Mouse (Mus musculus) neural tube, embryonic 15.5 days (tissue): ENCODE data around the gene Pdgfd. TPM values are rescaled to one million over a fixed set of nuclear protein-coding genes. Genes with fewer than 3 reads are reported as not detected.
"Not testable (repeated sequence)": the region's sequence is repeated elsewhere in the genome, so short reads cannot be mapped to it uniquely, and the experiment has no call there.

Source experiments
- ATAC-seq: fragments of 200-750 bp; cut with Nextera tagmentation; 2 replicates; pipeline ENCODE4 v1.8.0; 2017; ENCODE audit warnings: mild to moderate bottlenecking, moderate TSS enrichment, moderate library complexity; ENCODE audit not compliant: low FRiP score
- H3K27ac ChIP-seq: fragments of 300-500 bp; sonication (generic); replicated peaks from 2 replicates; pipeline ENCODE4 v1.5.1; 2015; ENCODE audit warnings: mild to moderate bottlenecking, inconsistent platforms
- H3K27me3 ChIP-seq: fragments of 300-500 bp; sonication (generic); replicated peaks from 2 replicates; pipeline ENCODE4 v1.6.1; 2015; ENCODE audit warnings: inconsistent platforms
- H3K36me3 ChIP-seq: fragments of 300-500 bp; sonication (generic); 2 replicates; pipeline ENCODE4 v1.6.1; 2015; ENCODE audit warnings: inconsistent platforms
- H3K4me1 ChIP-seq: fragments of 300-500 bp; sonication (generic); 2 replicates; pipeline ENCODE4 v1.6.1; 2015; ENCODE audit warnings: inconsistent platforms
- H3K4me2 ChIP-seq: fragments of 300-500 bp; sonication (generic); 2 replicates; pipeline ENCODE4 v1.6.1; 2015; ENCODE audit warnings: inconsistent platforms, mild to moderate bottlenecking, moderate library complexity
- H3K4me3 ChIP-seq: fragments of 300-500 bp; sonication (generic); replicated peaks from 2 replicates; pipeline ENCODE4 v1.5.1; 2015; ENCODE audit warnings: mild to moderate bottlenecking, inconsistent platforms
- H3K9ac ChIP-seq: fragments of 300-500 bp; sonication (generic); replicated peaks from 2 replicates; pipeline ENCODE4 v1.6.1; 2015; ENCODE audit warnings: mild to moderate bottlenecking, inconsistent platforms
- H3K9me3 ChIP-seq: fragments of 300-500 bp; sonication (generic); replicated peaks from 2 replicates; pipeline ENCODE4 v1.6.1; 2016; ENCODE audit warnings: inconsistent platforms
- WGBS: fragments of 180-500 bp; shearing (Covaris S2); methylation state at CpG from one replicate; pipeline ENCODE4 v1.1.7; 2015; ENCODE audit warnings: mixed read lengths; 5-methylcytosine and 5-hydroxymethylcytosine counted together
- polyA plus RNA-seq: library from polyadenylated mRNA; unstranded; fragments of >200 nt; fragmentation: Nextera tagmentation; extraction: Ambion mirVana; gene quantifications from 2 replicates; pipeline ENCODE4 v1.2.1, GENCODE M21; 2015

Gene Pdgfd
- 3.4 and 4.8 TPM in 2 replicates for polyA plus RNA-seq

GRCm38 (mm10) chr9:6168391-6169037, at the start of gene Pdgfd:
Pdgfd (plus strand) TSS chr9:6168584.
- no peaks in the 10 kb centered on the region for H3K9me3 ChIP-seq
- no peaks in the 10 kb centered on the region for H3K27me3 ChIP-seq
- H3K4me3 ChIP-seq = peak within 1 kb of the TSS; percentile 37
- H3K36me3 ChIP-seq = no peaks in the 10 kb centered on the region
- peaks cover 9% of the 10 kb centered on the region for H3K4me1 ChIP-seq
- peak within 1 kb of the TSS; percentile 67 for H3K4me2 ChIP-seq
- WGBS = 3% methylated on average over 32 of the region's 32 CpGs
- peak within 1 kb of the TSS; percentile 23; the same call in 1 of the 2 replicates for H3K27ac ChIP-seq
- peak; percentile 91 for ATAC-seq
- H3K9ac ChIP-seq = peak within 1 kb of the TSS; percentile 15; the same call in 1 of the 2 replicates

GRCm38 (mm10) chr9:6169038-6169431, 651 bp downstream of the Pdgfd start:
- H3K36me3 ChIP-seq = no peaks in the 10 kb centered on the region
- H3K27ac ChIP-seq = no peak overlapping the region; the same call in 1 of the 2 replicates
- no peaks in the 10 kb centered on the region for H3K9me3 ChIP-seq
- ATAC-seq = peak; percentile 39
- H3K9ac ChIP-seq = no peak overlapping the region
- 48% methylated on average over 3 of the region's 3 CpGs for WGBS
- peak overlapping the region; percentile 67 for H3K4me2 ChIP-seq
- no peaks in the 10 kb centered on the region for H3K27me3 ChIP-seq
- H3K4me3 ChIP-seq = peak overlapping the region; percentile 37
- peaks cover 9% of the 10 kb centered on the region for H3K4me1 ChIP-seq

GRCm38 (mm10) chr9:6170962-6171361, 2.6 kb downstream of the Pdgfd start:
- no peak overlapping the region for H3K4me2 ChIP-seq
- no peaks in the 10 kb centered on the region for H3K9me3 ChIP-seq
- H3K36me3 ChIP-seq = no peaks in the 10 kb centered on the region
- H3K4me3 ChIP-seq = no peak overlapping the region
- 76% methylated on average over 9 of the region's 9 CpGs for WGBS
- no peak for ATAC-seq
- H3K4me1 ChIP-seq = peaks cover 9% of the 10 kb centered on the region
- no peak overlapping the region for H3K27ac ChIP-seq
- no peak overlapping the region for H3K9ac ChIP-seq
- no peaks in the 10 kb centered on the region for H3K27me3 ChIP-seq

- Histone ChIP-seq H3K36me3 (no peaks in the 10 kb centered on the region), H3K4me2 (no peak overlapping the region), H3K4me3 (no peak overlapping the region), H3K9me3 (no peaks in the 10 kb centered on the region), H3K4me1 (peaks cover 6% of the 10 kb centered on the region), H3K27me3 (no peaks in the 10 kb centered on the region), H3K9ac (no peak overlapping the region), H3K27ac (no peak overlapping the region)
- 87% methylated on average over 1 of the region's 1 CpGs for WGBS
- no peak for ATAC-seq
These were observed 4.9 kb downstream of the Pdgfd start for GRCm38 (mm10) chr9:6173276-6173675.

GRCm38 (mm10) chr9:6175731-6176130, 7.3 kb downstream of the Pdgfd start:
- 90% methylated on average over 4 of the region's 4 CpGs for WGBS
- Histone ChIP-seq H3K4me3 (no peak overlapping the region), H3K36me3 (no peaks in the 10 kb centered on the region)

GRCm38 (mm10) chr9:6182307-6182923, 14.0 kb downstream of the Pdgfd start:
- H3K27me3 ChIP-seq = no peaks in the 10 kb centered on the region
- no peak overlapping the region for H3K4me3 ChIP-seq
- H3K4me1 ChIP-seq = no peaks in the 10 kb centered on the region
- no peak overlapping the region for H3K27ac ChIP-seq
- ATAC-seq = no peak
- H3K4me2 ChIP-seq = no peak overlapping the region
- no peak overlapping the region for H3K9ac ChIP-seq
- 91% methylated on average over 3 of the region's 3 CpGs for WGBS
- H3K9me3 ChIP-seq = no peaks in the 10 kb centered on the region
- H3K36me3 ChIP-seq = no peaks in the 10 kb centered on the region

More at GRCm38 (mm10) chr9:6175731-6176130, 7.3 kb downstream of the Pdgfd start:
- no peak overlapping the region for H3K9ac ChIP-seq
- H3K27me3 ChIP-seq = no peaks in the 10 kb centered on the region
- H3K9me3 ChIP-seq = no peaks in the 10 kb centered on the region
- H3K27ac ChIP-seq = no peak overlapping the region
- no peak for ATAC-seq
- H3K4me1 ChIP-seq = no peaks in the 10 kb centered on the region
- H3K4me2 ChIP-seq = no peak overlapping the region

GRCm38 (mm10) chr9:6187955-6188354, 19.6 kb downstream of the Pdgfd start:
- H3K36me3 ChIP-seq = no peaks in the 10 kb centered on the region
- no peak overlapping the region for H3K4me3 ChIP-seq
- no peak overlapping the region for H3K9ac ChIP-seq
- no peaks in the 10 kb centered on the region for H3K27me3 ChIP-seq
- no peaks in the 10 kb centered on the region for H3K4me1 ChIP-seq
- WGBS = 23% methylated on average over 3 of the region's 3 CpGs
- H3K9me3 ChIP-seq = no peaks in the 10 kb centered on the region
- no peak overlapping the region for H3K27ac ChIP-seq
- H3K4me2 ChIP-seq = no peak overlapping the region
- no peak for ATAC-seq

- H3K9ac ChIP-seq = no peak overlapping the region
- no peak overlapping the region for H3K4me2 ChIP-seq
- no peak for ATAC-seq
- no peak overlapping the region for H3K4me3 ChIP-seq
- no peaks in the 10 kb centered on the region for H3K9me3 ChIP-seq
- H3K27me3 ChIP-seq = no peaks in the 10 kb centered on the region
- no peaks in the 10 kb centered on the region for H3K36me3 ChIP-seq
- no peaks in the 10 kb centered on the region for H3K4me1 ChIP-seq
- H3K27ac ChIP-seq = no peak overlapping the region
- WGBS = 50% methylated on average over 1 of the region's 1 CpGs
These were observed 25.0 kb downstream of the Pdgfd start for GRCm38 (mm10) chr9:6193352-6193751.

GRCm38 (mm10) chr9:6212862-6213261, 44.5 kb downstream of the Pdgfd start:
- H3K27me3 ChIP-seq = no peaks in the 10 kb centered on the region
- no peak overlapping the region for H3K4me2 ChIP-seq
- whole genome bisulfite sequencing = 76% methylated on average over 5 of the region's 5 CpGs
- H3K4me1 ChIP-seq = no peaks in the 10 kb centered on the region
- no peaks in the 10 kb centered on the region for H3K9me3 ChIP-seq
- no peak overlapping the region for H3K4me3 ChIP-seq
- no peak overlapping the region for H3K27ac ChIP-seq
- H3K36me3 ChIP-seq = no peaks in the 10 kb centered on the region
- no peak for ATAC-seq
- H3K9ac ChIP-seq = no peak overlapping the region

GRCm38 (mm10) chr9:6217505-6217904, 49.1 kb downstream of the Pdgfd start:
- ATAC-seq = no peak
- H3K27me3 ChIP-seq = no peaks in the 10 kb centered on the region
- no peak overlapping the region for H3K4me2 ChIP-seq
- H3K4me1 ChIP-seq = no peaks in the 10 kb centered on the region
- H3K36me3 ChIP-seq = no peaks in the 10 kb centered on the region
- H3K9me3 ChIP-seq = no peaks in the 10 kb centered on the region
- H3K4me3 ChIP-seq = no peak overlapping the region
- H3K27ac ChIP-seq = no peak overlapping the region
- WGBS = 14% methylated on average over 1 of the region's 1 CpGs
- H3K9ac ChIP-seq = no peak overlapping the region

GRCm38 (mm10) chr9:6235982-6236381, 67.6 kb downstream of the Pdgfd start:
- not testable (repeated sequence) for ATAC-seq, H3K9ac ChIP-seq, H3K4me3 ChIP-seq, H3K27ac ChIP-seq, H3K36me3 ChIP-seq, H3K4me1 ChIP-seq, H3K27me3 ChIP-seq, H3K9me3 ChIP-seq, H3K4me2 ChIP-seq
- 94% methylated on average over 1 of the region's 1 CpGs for WGBS

- ATAC-seq = 0 out of 2 replicates have a peak, but pooled peaks have one; percentile 23
- 43% methylated on average over 1 of the region's 1 CpGs for WGBS
These were observed 81.9 kb downstream of the Pdgfd start for GRCm38 (mm10) chr9:6250320-6250719.

More at GRCm38 (mm10) chr9:6250320-6250719, 81.9 kb downstream of the Pdgfd start:
- H3K9me3 ChIP-seq = no peaks in the 10 kb centered on the region
- no peak overlapping the region for H3K4me2 ChIP-seq
- H3K27me3 ChIP-seq = no peaks in the 10 kb centered on the region
- H3K27ac ChIP-seq = no peak overlapping the region
- no peak overlapping the region for H3K9ac ChIP-seq
- H3K36me3 ChIP-seq = no peaks in the 10 kb centered on the region
- no peaks in the 10 kb centered on the region for H3K4me1 ChIP-seq
- no peak overlapping the region for H3K4me3 ChIP-seq
